Mouse (Mus musculus) kidney, postnatal 25 days (tissue): ENCODE data around the gene Nexn.
"Not testable (repeated sequence)": the region's sequence is repeated elsewhere in the genome, so short reads cannot be mapped to it uniquely, and the experiment has no call there.

Source experiments
- DNase-seq, 2 experiments: peaks; one replicate each; pipeline ENCODE4 v3.0.0; 2021; ENCODE audit warnings: mixed read lengths in 2 of 2

Nexn gene

GRCm38 (mm10) chr3:152231333-152232100, 34.6 kb downstream of the Nexn start:
- DNase-seq = peak in 1 of 2 experiments; percentile 33

- no peak for DNase-seq
Measured at GRCm38 (mm10) chr3:152229271-152229670, 36.9 kb downstream of the Nexn start.

DNA sequence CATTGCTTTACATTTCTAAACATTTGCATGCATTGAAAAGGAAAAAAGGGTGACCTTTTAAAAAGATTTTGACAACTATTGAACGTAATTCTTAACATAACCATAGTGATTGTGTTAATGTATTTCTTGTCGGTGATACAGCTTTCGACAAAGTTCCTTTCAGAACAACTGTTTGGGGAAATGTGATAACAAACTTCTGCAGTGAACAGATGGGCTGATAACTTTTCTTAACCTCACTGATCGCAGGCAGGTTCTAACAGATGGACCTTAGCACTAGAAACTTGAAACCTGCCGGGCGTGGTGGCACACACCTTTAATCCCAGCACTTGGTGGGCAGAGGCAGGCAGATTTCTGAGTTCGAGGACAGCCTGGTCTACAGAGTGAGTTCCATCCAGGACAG, 37.3 kb downstream of the Nexn start:
- DNase-seq = peak in 1 of 2 experiments; percentile 33

- DNase-seq = peak in 1 of 2 experiments; percentile 49
Measured at GRCm38 (mm10) chr3:152225906-152226305, 40.2 kb downstream of the Nexn start.

DNA sequence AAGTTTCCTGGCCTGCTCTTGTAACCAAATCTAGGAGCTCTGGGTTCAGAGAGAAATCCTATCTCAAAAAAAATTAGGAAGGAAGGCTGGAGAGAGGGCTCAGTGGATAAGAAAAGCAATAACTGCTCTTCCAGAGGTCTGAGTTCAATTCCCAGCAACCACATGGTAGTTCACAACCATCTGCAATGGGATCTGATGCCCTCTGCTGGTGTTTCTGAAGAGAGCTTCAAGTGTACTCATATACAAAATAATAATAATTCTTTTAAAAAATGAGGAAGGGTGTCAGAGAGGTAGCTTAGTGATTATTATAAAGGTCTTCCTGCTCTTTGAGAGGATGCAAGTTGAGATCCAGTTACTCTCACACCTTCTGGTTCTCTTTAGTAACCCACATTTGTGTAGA, 41.2 kb downstream of the Nexn start:
- DNase-seq = no peak

DNA sequence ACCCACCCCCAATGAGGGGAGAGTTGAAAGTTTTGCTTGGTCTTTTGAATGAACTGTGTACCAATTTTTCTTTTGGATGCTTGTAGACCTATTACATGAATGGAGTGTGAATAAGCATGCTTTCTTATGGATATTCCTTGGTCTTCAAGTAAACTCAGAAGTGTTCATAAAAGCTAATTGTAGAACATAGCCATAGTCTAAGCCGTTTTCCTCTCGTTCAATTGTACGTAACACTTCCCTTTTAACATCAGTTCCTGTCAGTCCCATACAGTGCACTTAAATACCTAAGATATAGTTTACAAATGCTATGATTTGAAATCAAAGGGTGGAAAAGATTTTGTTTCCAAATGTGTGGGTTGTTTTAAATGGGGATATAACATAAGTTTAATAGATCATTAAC, 52.7 kb downstream of the Nexn start:
- no peak for DNase-seq

DNA sequence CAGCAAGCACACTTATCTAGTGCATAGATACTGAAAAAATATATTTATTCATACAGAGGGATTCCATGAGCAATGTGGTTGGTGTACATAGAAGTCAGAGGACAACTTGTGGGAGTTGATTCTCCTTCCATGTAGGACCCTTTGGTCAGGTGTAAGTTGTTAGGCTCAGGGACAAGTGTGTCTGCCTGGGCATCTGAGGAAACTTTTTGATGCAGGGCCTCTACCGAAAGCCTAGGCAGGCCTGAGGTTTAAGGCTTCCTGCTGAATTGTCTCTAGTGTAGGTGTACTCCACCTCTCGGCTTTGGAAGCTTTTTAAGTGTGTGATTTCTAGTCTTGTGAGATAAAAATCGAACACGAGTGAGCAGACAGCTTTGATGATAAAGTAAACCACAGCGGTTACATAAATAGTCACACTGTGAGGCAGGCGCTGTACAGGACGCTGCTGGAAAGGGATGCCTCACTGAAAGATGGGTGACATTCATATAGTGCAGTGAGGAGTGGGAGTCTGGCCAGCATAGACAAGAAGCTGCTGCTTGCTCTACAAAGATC, 54.3 kb downstream of the Nexn start:
- no peak for DNase-seq

GRCm38 (mm10) chr3:152210728-152211391, 55.3 kb downstream of the Nexn start:
- peak; percentile 62 to 86 for DNase-seq

- peak; percentile 99 to 100 for DNase-seq
Measured at GRCm38 (mm10) chr3:152209967-152210634, 56.0 kb downstream of the Nexn start, which contains the start of the genes Dnajb4 and Fubp1. Dnajb4 (minus strand) TSS chr3:152210302. Fubp1 (plus strand) TSS chr3:152210422.

DNA sequence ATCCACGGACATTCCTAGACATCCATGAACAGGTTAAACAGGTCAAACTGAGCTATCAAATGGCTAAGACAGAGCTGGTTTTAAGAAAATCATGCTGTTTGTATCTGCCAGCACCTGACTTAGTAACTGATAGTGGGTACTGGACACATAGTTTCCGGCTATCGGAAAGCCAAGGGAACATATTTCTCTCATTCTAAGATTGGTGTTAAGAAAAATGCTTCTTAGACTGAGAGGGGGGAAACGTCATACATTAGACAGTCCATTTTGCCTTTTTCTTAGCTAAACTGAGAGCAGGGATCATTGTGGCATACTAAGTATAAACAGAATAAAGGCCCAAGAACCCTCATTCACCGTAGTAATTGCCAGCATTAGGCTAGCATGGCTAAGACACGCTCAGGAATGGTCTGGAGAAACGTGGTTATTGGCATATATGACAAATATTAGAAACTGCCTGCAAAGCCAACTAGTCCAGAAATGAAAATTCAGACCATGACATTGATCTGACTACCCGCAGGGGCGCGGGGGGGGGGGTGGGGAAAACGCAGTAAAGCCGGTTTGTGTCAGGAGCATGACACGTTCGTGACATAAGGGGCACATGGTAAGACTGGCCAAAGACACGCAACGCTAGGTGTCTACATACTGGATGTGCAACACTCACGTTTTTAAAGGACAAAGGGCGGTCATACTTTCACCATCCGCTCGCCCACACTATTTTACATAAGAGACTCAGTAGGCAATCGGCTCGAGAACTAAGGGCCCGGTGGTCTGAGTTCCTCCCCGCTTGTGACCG, 56.8 kb downstream of the Nexn start:
- peak in 1 of 2 experiments; percentile 36 for DNase-seq

DNA sequence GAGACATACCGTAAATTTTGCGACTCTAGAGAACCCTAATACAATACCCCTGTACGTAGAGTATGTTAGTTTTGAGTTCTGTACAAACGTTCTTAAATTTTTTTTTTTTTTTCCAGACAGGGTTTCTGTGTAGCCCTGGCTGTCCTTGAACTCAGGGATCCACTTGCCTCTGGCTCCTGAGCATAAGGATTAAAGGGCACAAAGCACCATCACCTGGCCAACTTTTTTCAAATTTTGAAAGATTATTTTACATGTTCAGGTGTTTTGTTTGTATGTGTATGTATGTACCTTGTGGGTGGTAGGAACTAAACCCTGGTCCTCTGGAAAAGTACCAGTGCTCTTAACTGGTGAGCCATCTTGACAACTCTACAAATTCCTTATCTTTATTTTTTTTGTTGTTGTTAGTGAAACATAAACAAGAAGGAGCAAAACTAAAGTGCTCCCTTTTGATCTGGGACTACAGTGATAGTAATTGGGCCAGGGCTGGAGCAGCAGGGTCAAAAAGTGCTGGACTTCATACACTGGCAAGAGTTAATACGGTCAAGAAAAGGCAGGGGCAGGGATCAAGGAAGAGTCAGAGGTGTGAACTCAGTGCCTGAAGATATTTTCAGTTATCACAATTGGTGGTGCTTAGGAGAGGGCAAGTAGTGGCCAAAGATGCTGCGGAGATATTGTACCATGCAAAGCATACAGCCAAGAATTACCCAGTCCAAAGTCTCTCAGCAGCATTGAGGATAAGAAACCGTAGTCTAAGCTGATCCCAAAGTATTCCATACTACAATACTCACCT, 57.9 kb downstream of the Nexn start:
- DNase-seq = no peak

- DNase-seq = no peak
Measured at GRCm38 (mm10) chr3:152207156-152207555, 59.0 kb downstream of the Nexn start.

- no peak for DNase-seq
Measured at GRCm38 (mm10) chr3:152204577-152204976, 61.6 kb downstream of the Nexn start.

DNA sequence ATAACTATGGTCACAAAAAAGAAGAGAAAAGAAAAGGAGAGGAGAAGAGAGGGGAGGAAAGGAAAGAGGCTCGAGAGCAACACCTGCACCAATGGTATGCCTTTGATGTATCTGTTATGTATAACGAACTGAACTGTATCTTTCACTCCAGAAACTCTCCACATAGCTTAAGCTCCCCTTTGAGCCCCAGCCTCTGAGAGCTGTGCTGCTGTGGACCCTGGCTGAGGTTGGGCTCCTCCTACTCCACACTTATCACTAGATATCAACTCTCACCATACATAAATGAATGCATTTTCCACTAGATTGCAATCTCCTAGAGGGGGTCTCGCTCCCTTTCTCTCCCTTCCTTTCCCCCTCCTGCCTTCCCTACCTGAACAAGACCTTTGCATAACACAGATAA, 62.2 kb downstream of the Nexn start:
- DNase-seq = no peak

DNA sequence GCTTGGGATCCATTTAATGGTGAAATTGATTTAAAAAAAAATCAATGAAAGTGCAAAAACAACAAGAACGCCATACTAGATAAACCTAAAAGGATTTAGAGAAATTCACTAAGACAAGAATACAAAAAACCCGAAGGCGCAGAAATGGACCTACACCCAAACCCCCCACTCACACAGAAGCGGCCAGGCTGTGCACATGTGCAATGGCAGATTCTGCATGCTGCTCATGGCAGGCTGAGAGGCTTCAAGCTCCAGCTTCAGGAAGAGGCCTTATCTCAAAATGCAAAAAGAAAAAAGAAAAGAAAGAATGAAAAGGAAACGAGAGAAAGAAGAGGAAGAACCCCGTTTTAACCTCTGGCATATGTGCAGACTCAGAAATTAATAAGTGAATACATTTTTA, 62.7 kb downstream of the Nexn start:
- DNase-seq = no peak

GRCm38 (mm10) chr3:152202942-152203341, 63.2 kb downstream of the Nexn start:
- no peak for DNase-seq

GRCm38 (mm10) chr3:152201651-152202050, 64.5 kb downstream of the Nexn start:
- no peak for DNase-seq

DNA sequence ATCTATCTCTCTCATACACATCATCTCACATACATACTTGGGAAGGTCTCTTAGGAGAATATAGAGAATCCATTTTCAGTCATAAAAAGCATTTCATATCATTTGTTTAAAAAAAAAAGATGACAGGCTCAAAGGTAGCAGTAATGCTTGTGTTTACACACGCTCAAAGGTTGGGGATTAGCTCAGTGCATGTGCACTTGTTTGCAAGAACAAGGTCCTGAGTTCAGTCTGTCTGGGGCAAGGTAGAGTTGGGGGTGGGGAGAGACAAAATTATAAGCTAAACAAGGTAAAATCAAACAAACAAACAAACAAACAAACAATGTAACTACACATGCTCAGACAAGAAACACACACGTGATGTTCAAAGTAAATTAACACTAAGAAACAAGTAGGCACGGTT, 65.0 kb downstream of the Nexn start:
- no peak for DNase-seq

DNA sequence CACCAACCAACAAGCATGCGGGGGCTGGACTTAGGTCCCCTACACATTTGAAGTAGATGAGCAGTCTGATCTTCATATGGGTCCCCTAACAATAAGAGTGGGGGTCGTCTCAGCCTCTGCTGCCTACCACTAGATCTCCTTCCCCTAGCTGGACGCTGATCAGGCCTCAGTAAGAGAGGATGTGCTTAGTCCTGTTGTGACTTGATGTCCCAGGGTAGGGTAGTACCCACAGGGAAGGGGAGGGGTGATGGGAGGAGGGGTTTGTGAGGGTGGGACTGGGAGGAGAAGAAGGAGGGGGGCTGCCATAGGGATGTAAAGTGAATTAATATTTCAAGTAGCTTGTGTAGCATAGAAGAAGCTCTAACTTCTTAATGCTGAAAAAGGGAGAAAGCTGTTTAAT, 67.0 kb downstream of the Nexn start:
- DNase-seq = no peak

DNA sequence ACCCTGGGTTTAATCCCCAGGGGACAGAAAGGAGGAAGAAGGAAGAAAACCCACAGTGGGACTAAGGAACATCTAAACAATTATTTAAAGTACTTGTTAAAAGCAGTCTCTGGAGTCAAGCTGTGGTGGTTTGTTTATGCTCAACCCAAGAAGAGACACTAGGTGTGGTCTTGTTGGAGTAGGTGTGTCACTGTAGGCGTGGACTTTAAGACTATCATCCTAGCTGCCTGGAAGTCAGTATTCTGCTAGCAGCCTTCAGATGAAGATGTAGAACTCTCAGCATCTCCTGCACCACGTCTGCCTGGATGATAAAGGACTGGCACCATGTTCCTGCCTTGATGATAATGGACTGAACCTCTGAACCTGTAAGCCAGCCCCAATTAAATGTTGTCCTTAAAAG, 68.9 kb downstream of the Nexn start:
- DNase-seq = not testable (repeated sequence)

- DNase-seq = peak; percentile 89 to 94
Measured at GRCm38 (mm10) chr3:152193635-152194097, 72.5 kb downstream of the Nexn start.

- DNase-seq = no peak
Measured at GRCm38 (mm10) chr3:152193177-152193576, 73.0 kb downstream of the Nexn start.
